In the genomic region with DNA sequence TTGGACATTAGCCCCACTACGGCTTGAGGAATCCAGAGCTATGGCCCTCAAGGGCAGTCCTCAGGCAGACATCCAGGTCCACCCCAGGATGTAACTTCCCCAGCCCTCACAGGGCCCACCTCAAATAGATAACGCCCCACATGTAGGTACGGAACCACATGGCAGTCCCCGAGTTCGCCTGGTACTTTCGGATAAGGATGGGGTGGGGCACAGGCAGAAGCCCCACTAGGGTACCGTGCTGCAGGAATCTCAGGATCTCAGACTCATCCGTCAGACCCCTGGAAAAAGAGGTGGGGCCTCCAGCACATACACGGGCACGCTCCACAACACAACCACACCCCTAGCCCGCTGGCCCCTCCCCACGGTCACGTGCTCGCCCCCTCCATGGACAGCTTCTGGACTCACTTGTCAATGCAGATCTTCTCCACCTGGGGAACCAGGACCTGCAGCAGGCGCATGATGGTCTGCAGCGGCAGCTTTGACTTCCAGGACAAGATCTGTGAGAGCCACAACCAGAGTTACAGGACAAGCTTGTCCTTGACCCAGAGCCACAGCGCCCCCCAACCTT, we compare ENCODE assay signal across 29 mouse cellular contexts. TPM values are rescaled to one million over a fixed set of nuclear protein-coding genes. Genes with fewer than 3 reads are reported as not detected.
A peak's percentile ranks its signal among the peaks of the same experiment; 100 is the strongest.
DNase-seq lines count a peak whose midpoint lies in the region; ATAC-seq and TF ChIP-seq lines count a peak whose summit lies in the region.
"Had no signal": no experiment of that assay in that cellular context is flagged by ENCODE, and none has a peak within 500 bp of the region (broad histone marks: within the 10 kb centered on the region; RNA-seq: fewer than 3 reads in every experiment).

No protein-coding gene starts in this region.

- no peak for TF ChIP-seq POLR2A in small intestine, adult 2 months (IDR thresholded peaks at IDR 0.05; ENCODE audit: low read depth, low read length)

- 34% methylated on average over 17 of the region's 17 CpGs for WGBS in liver, embryonic 11.5 days
- 42% methylated on average over 17 of the region's 17 CpGs for WGBS in intestine, embryonic 14.5 days
- 71% methylated on average over 17 of the region's 17 CpGs for WGBS in small intestine, adult 2 months

- DNase-seq in liver, embryonic 11.5 days (ENCODE audit: low spot score): no peak
- no peak for DNase-seq in liver
- peak; percentile 47 for DNase-seq in MEL-GATA-1-ER (ENCODE audit: extremely low read depth, low read depth)
- DNase-seq in intestine, embryonic 14.5 days (ENCODE audit: low spot score): no peak
- no peak for DNase-seq in lung, postnatal 14 days
- DNase-seq in gastrocnemius, adult 18-20 months (ENCODE audit: low spot score): no peak
- DNase-seq: cerebellum, adult 9-10 months; gastrocnemius, postnatal 14 days; heart, adult 18-20 months; left cerebral cortex, postnatal 4 days; right cerebral cortex, postnatal 14 days had no signal

- peaks cover 60% of the 10 kb centered on the region for H3K27me3 ChIP-seq in liver, embryonic 11.5 days (replicated peaks; ENCODE audit: control insufficient read depth, insufficient read depth, low read length)
- peaks cover 5% of the 10 kb centered on the region; the same call in 1 of the 2 replicates for H3K27me3 ChIP-seq in intestine, embryonic 14.5 days (replicated peaks; ENCODE audit: control insufficient read depth, insufficient read depth, low read length)
- no peaks in the 10 kb centered on the region for H3K27me3 ChIP-seq in small intestine, adult 2 months (ENCODE audit: control insufficient read depth, insufficient read depth, low read length)

- no peaks in the 10 kb centered on the region for H3K36me3 ChIP-seq in liver, embryonic 11.5 days (ENCODE audit: control insufficient read depth, insufficient read depth, low read length)
- no peaks in the 10 kb centered on the region for H3K36me3 ChIP-seq in intestine, embryonic 14.5 days (ENCODE audit: control insufficient read depth, insufficient read depth, low read length)
- H3K36me3 ChIP-seq in small intestine, adult 2 months (ENCODE audit: control insufficient read depth, insufficient read depth, low read length): no peaks in the 10 kb centered on the region
- H3K36me3 ChIP-seq: embryonic facial prominence, embryonic 12.5 days; G1E; liver, embryonic 15.5 days had no signal

- no peak overlapping the region for H3K27ac ChIP-seq in liver, embryonic 11.5 days (ENCODE audit: low read depth, low read length)
- no peak overlapping the region for H3K27ac ChIP-seq in intestine, embryonic 14.5 days (ENCODE audit: low read depth)
- peak overlapping the region; percentile 86; the same call in 1 of the 2 replicates for H3K27ac ChIP-seq in small intestine, adult 2 months (ENCODE audit: insufficient read depth, low read depth, low read length)
- H3K27ac ChIP-seq: embryonic facial prominence, embryonic 12.5 days; layer of hippocampus, adult 2 months; liver, embryonic 15.5 days; midbrain, embryonic 15.5 days had no signal

- no peak overlapping the region for H3K4me3 ChIP-seq in liver, embryonic 11.5 days (ENCODE audit: low read depth, low read length)
- no peak overlapping the region for H3K4me3 ChIP-seq in intestine, embryonic 14.5 days (ENCODE audit: low read depth, low read length)
- H3K4me3 ChIP-seq in small intestine, adult 2 months (ENCODE audit: low read depth, low read length): no peak overlapping the region
- H3K4me3 ChIP-seq: embryonic facial prominence, embryonic 12.5 days; layer of hippocampus, adult 2 months; liver, embryonic 15.5 days; midbrain, embryonic 15.5 days had no signal

- H3K4me1 ChIP-seq in liver, embryonic 11.5 days (replicated peaks; ENCODE audit: control insufficient read depth, insufficient read depth, low read length): peaks cover 17% of the 10 kb centered on the region
- peaks cover 22% of the 10 kb centered on the region; the same call in 1 of the 2 replicates for H3K4me1 ChIP-seq in intestine, embryonic 14.5 days (replicated peaks; ENCODE audit: control insufficient read depth, insufficient read depth, low read length)
- peaks cover 48% of the 10 kb centered on the region for H3K4me1 ChIP-seq in small intestine, adult 2 months (ENCODE audit: control insufficient read depth, insufficient read depth, insufficient read length, low read length)
- H3K4me1 ChIP-seq: midbrain, embryonic 15.5 days had no signal

- no peak for TF ChIP-seq CTCF in small intestine, adult 2 months (IDR thresholded peaks at IDR 0.05; ENCODE audit: extremely low read depth, insufficient read length, insufficient replicate concordance, low read depth, low read length)

- ATAC-seq in liver, embryonic 11.5 days (replicated peaks; ENCODE audit: low FRiP score): no peak; the same call in 1 of the 2 replicates
- 0 out of 2 replicates have a peak, but pooled peaks have one; percentile 4 for ATAC-seq in intestine, embryonic 14.5 days (replicated peaks; ENCODE audit: low FRiP score, low TSS enrichment, low read depth)
- ATAC-seq: forebrain, embryonic 14.5 days; lung, postnatal 0 days; midbrain, embryonic 15.5 days had no signal

- H3K9me3 ChIP-seq in liver, embryonic 11.5 days (ENCODE audit: control insufficient read depth, low read length): no peaks in the 10 kb centered on the region
- H3K9me3 ChIP-seq in intestine, embryonic 14.5 days (ENCODE audit: control insufficient read depth, low read length): no peaks in the 10 kb centered on the region
- H3K9me3 ChIP-seq: embryonic facial prominence, embryonic 12.5 days; G1E; liver, embryonic 15.5 days; midbrain, embryonic 15.5 days had no signal

- no peak overlapping the region for H3K9ac ChIP-seq in liver, embryonic 11.5 days (ENCODE audit: low read depth, low read length)
- no peak overlapping the region for H3K9ac ChIP-seq in intestine, embryonic 14.5 days (ENCODE audit: low read length)
- H3K9ac ChIP-seq: embryonic facial prominence, embryonic 12.5 days; liver, embryonic 15.5 days; midbrain, embryonic 15.5 days had no signal

- H3K4me2 ChIP-seq in liver, embryonic 11.5 days: peak overlapping the region; percentile 21
- no peak overlapping the region for H3K4me2 ChIP-seq in intestine, embryonic 14.5 days (ENCODE audit: low read length)
- H3K4me2 ChIP-seq: embryonic facial prominence, embryonic 12.5 days; liver, embryonic 15.5 days; midbrain, embryonic 15.5 days had no signal

RNA-seq across cellular contexts. Expression of a gene that starts 14.2 kb away (rescaled TPM):
- not detected in 2 replicates for polyA plus RNA-seq in liver, embryonic 11.5 days (2014; fragmentation: Nextera tagmentation; extraction: Ambion mirVana)
- 0.36 and 0.65 TPM in 2 replicates for polyA plus RNA-seq in intestine, embryonic 14.5 days (2014; fragmentation: Nextera tagmentation; extraction: Ambion mirVana)
- 0.61 and 93.4 TPM in 2 replicates for polyA plus RNA-seq in small intestine, adult 2 months (2012; rRNA removed)
- not detected for total RNA-seq in gastrocnemius, adult 18-20 months (2021)
- total RNA-seq: adrenal gland, adult 18-20 months; G1E; gastrocnemius, postnatal 14 days; heart, adult 18-20 months; megakaryocyte, adult 5-6 weeks; neutrophil, adult 5-6 weeks had no signal
- polyA plus RNA-seq: cortical plate, adult 2 months; embryonic facial prominence, embryonic 12.5 days; G1E; heart, embryonic 14.5 days; kidney, embryonic 16.5 days; liver, embryonic 15.5 days; lung, postnatal 0 days; spleen, adult 2 months; thymus, postnatal 0 days had no signal

RNA-seq across cellular contexts. Expression of a gene that starts 18.8 kb away (rescaled TPM):
- polyA plus RNA-seq in liver, embryonic 11.5 days (2014; fragmentation: Nextera tagmentation; extraction: Ambion mirVana): 2.2 and 3.4 TPM in 2 replicates
- 11.5 and 14.4 TPM in 2 replicates for polyA plus RNA-seq in intestine, embryonic 14.5 days (2014; fragmentation: Nextera tagmentation; extraction: Ambion mirVana)
- 30.2 and 37.6 TPM in 2 replicates for polyA plus RNA-seq in small intestine, adult 2 months (2012; rRNA removed)
- total RNA-seq in gastrocnemius, adult 18-20 months (2021): under 1 TPM; 0.81 to 0.96 TPM
- total RNA-seq: G1E had no signal

RNA-seq across cellular contexts. Expression of a gene that starts 26.9 kb away (rescaled TPM):
- 0.52 and 0.64 TPM in 2 replicates for polyA plus RNA-seq in liver, embryonic 11.5 days (2014; fragmentation: Nextera tagmentation; extraction: Ambion mirVana)
- 0.14 TPM in 1 of 2 replicates, not detected in the other for polyA plus RNA-seq in intestine, embryonic 14.5 days (2014; fragmentation: Nextera tagmentation; extraction: Ambion mirVana)
- polyA plus RNA-seq in small intestine, adult 2 months (2012; rRNA removed): 0.05 and 0.08 TPM in 2 replicates
- total RNA-seq in gastrocnemius, adult 18-20 months (2021): under 1 TPM; 0.16 to 0.19 TPM
- total RNA-seq: megakaryocyte, adult 5-6 weeks; neutrophil, adult 5-6 weeks had no signal
- polyA plus RNA-seq: forebrain, embryonic 14.5 days; G1E; kidney, embryonic 16.5 days; lung, postnatal 0 days; thymus, postnatal 0 days had no signal

RNA-seq across cellular contexts. Expression of a gene that starts 33.0 kb away (rescaled TPM):
- 6.2 and 6.9 TPM in 2 replicates for polyA plus RNA-seq in liver, embryonic 11.5 days (2014; fragmentation: Nextera tagmentation; extraction: Ambion mirVana)
- 10.6 and 11.6 TPM in 2 replicates for polyA plus RNA-seq in intestine, embryonic 14.5 days (2014; fragmentation: Nextera tagmentation; extraction: Ambion mirVana)
- 3.8 and 4.2 TPM in 2 replicates for polyA plus RNA-seq in small intestine, adult 2 months (2012; rRNA removed)
- total RNA-seq in gastrocnemius, adult 18-20 months (2021): 1 to 10 TPM; 1.2 to 1.5 TPM
- polyA plus RNA-seq: G1E had no signal

RNA-seq across cellular contexts. Expression of a gene that starts 41.8 kb away (rescaled TPM):
- polyA plus RNA-seq in liver, embryonic 11.5 days (2014; fragmentation: Nextera tagmentation; extraction: Ambion mirVana): not detected in 2 replicates
- polyA plus RNA-seq in intestine, embryonic 14.5 days (2014; fragmentation: Nextera tagmentation; extraction: Ambion mirVana): not detected in 2 replicates
- polyA plus RNA-seq in small intestine, adult 2 months (2012; rRNA removed): 0.08 and 1.3 TPM in 2 replicates
- not detected for total RNA-seq in gastrocnemius, adult 18-20 months (2021)
- total RNA-seq: adrenal gland, adult 18-20 months; adrenal gland, postnatal 4 days; G1E; gastrocnemius, postnatal 14 days; heart, adult 18-20 months; left cerebral cortex, postnatal 4 days; megakaryocyte, adult 5-6 weeks; neutrophil, adult 5-6 weeks had no signal
- polyA plus RNA-seq: forebrain, embryonic 14.5 days; G1E; heart, embryonic 14.5 days; hindbrain, embryonic 11.5 days; kidney, embryonic 16.5 days; liver, embryonic 15.5 days; lung, postnatal 0 days; midbrain, embryonic 15.5 days; spleen, adult 2 months; thymus, postnatal 0 days had no signal
